Mouse (Mus musculus): ENCODE data around the gene Dhx16. TPM values are rescaled to one million over a fixed set of nuclear protein-coding genes. Genes with fewer than 3 reads are reported as not detected.

Gene Dhx16
- polyA plus RNA-seq, 1 experiment from 2014 or later, result 42.1 TPM

DNA sequence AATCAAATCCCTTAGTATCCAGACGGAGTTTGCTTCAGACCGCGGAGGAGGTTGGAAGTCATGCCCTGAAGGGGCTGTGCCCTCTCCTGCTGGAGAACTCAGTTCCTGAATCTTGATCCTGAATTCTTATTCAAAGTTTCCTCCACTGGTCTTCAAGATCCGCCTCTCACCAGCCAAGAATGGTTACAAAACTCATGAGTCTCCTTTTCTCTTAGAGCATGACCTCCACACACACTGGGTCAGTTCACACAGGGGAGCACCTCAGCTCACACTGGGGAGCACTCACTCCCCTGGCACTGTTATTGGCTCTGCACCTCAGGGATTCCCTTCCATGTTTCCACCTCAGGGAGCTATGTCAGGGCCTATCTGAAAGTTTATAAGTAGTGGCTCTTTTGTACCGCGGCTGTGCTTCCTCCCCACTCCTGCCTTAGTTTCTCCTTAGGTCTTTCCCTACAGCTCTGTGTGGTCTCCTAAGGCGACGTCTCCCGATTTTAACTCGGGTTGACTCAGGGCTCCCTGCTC, 14.7 kb upstream of the Dhx16 start:
- Histone ChIP-seq H3K4me2 (peak overlapping the region; percentile 90), H3K9ac (peak overlapping the region; percentile 79), H3K36me3 (no peaks in the 10 kb centered on the region), H3K9me3 (no peaks in the 10 kb centered on the region), H3K27me3 (no peaks in the 10 kb centered on the region), H3K27ac (peak overlapping the region; percentile 99), H3K4me3 (peak overlapping the region; percentile 73), H3K4me1 (peaks cover 42% of the 10 kb centered on the region)
- 22% methylated on average over 10 of the region's 10 CpGs for WGBS
- ATAC-seq (ENCODE audit: borderline replicate concordance, extremely low read depth, low FRiP score, low TSS enrichment), result no peak

DNA sequence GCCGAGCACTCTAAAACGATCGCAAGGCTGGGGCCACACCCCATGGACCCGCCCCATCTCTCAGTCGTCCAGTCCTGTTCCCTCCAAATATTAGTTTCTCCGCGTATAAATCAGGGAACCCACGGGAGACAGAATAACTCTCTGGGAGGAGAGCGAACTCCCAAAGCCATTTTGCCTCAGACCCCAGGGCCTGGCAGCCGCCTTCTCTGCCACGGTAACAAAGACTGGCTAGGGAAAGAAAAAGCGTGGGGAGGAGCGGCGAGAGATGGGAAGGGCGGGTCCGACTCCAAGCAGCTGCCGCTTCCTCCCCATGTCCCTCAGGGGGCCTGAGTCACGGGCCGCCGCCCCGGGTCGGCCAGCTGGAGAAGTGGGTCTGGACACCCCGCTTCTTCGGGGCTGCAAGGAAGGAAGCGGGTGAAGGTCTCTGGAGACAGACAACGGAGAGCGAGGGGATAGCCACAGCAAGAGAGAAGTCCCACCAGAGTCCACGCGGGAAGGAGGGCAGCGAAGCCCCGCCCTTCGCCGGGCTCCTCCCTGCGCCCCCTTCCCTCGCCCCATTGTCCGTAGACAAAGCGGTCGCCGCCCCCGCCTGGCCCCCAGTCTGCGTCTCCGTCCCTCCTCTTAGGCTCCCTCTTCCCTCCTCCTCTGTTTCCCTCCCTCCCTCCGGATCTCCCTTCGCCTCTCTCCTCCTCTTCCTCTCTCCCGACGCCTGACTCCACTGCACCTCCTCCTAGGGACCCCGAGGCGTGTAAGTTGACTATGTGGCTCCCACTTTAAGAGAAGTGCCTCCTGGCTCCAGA, 13.9 kb upstream of the Dhx16 start, which contains the start of gene Ppp1r18:
Ppp1r18 (plus strand) TSS at position 113 of the 800 bp plus-strand sequence.
- Histone ChIP-seq H3K4me1 (peaks cover 48% of the 10 kb centered on the region), H3K27ac (peak within 1 kb of the TSS; percentile 99), H3K4me3 (peak within 1 kb of the TSS; percentile 73), H3K27me3 (no peaks in the 10 kb centered on the region), H3K36me3 (no peaks in the 10 kb centered on the region), H3K4me2 (peak within 1 kb of the TSS; percentile 90), H3K9ac (peak within 1 kb of the TSS; percentile 79), H3K9me3 (no peaks in the 10 kb centered on the region)
- WGBS, result under 1% methylated on average over 48 of the region's 48 CpGs
- peak; percentile 73 for ATAC-seq (ENCODE audit: borderline replicate concordance, extremely low read depth, low FRiP score, low TSS enrichment)

DNA sequence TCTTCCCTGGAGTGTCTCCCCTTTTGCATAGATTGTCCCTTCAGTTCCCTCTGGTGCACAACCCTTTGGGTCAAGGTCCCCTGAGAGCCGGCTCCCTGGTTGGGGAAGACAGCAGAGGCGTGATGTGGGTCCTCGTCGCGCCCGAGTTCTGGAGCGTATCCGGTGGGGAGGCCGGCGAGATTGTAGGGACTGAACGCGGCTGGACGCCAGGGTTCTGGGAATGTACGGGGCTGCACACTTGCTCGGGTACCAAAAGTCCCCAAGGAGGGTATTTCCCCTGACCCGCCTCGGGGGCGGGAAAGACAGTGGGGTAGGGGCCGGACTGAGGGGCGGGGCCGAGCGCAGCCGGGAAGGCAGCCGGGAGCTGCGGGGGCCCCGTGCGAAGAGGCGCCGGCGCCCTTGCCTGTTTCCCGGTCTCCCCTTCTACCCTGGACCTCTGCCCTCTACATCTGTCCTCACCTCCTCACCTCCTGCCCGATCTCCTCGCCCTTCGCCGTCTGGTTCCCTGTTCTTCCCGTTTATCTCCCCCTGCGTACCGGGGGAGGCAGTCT, 13.3 kb upstream of the Dhx16 start:
- peak overlapping the region; percentile 79 for H3K9ac ChIP-seq
- ATAC-seq (ENCODE audit: borderline replicate concordance, extremely low read depth, low FRiP score, low TSS enrichment), result peak; percentile 66
- H3K27ac ChIP-seq, result peak overlapping the region; percentile 99
- H3K27me3 ChIP-seq, result no peaks in the 10 kb centered on the region
- H3K4me1 ChIP-seq, result peaks cover 47% of the 10 kb centered on the region
- under 1% methylated on average over 38 of the region's 38 CpGs for WGBS
- peak overlapping the region; percentile 90 for H3K4me2 ChIP-seq
- no peaks in the 10 kb centered on the region for H3K9me3 ChIP-seq
- H3K4me3 ChIP-seq, result peak overlapping the region; percentile 73
- peaks cover 4% of the 10 kb centered on the region for H3K36me3 ChIP-seq

DNA sequence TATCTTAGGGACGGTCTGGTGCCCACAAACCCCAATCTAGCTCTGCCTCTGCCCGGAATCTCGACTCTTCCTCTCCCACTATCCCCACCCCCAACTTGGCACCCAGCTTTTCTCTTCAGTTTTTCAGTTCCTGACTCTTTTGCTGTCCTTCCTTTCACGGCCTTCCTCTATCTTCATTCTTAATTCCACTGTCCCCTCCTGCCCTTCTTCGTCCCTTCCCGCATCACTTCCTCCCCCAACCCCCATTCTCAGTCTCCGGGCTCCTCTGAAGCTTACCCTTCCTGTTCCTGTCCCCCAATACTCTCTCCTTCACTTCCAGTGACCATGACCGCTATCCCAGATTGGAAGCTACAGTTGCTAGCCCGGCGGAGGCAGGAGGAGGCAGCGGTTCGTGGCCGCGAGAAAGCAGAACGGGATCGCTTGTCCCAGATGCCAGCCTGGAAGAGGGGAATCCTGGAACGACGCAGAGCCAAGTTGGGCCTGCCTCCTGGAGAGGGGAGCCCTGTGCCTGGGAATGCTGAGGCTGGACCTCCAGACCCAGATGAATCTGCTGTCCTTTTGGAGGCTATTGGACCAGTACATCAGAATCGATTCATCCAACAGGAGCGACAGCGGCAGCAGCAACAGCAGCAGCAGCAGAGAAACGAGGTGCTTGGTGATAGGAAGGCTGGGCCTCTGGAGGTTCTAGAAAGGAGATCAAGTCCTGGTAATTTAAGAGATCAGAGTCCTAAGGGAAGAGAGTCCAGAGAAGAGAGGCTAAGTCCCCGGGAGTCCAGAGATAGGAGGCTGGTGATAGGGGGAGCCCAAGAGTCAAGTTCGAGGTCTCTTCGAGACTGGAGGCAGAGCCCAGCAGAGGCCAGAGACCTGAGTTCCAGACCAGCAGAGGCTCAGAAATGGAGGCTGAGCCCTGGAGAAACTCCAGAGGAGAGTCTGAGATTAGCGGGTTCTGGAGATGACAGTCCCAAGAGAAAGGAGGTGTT, 12.4 kb upstream of the Dhx16 start:
- Histone ChIP-seq H3K36me3 (peaks cover 5% of the 10 kb centered on the region), H3K4me2 (peak overlapping the region; percentile 90), H3K9ac (peak overlapping the region; percentile 79), H3K4me1 (peaks cover 46% of the 10 kb centered on the region), H3K9me3 (no peaks in the 10 kb centered on the region), H3K27me3 (no peaks in the 10 kb centered on the region), H3K27ac (peak overlapping the region; percentile 99), H3K4me3 (peak overlapping the region; percentile 73)
- no peak for ATAC-seq (ENCODE audit: borderline replicate concordance, extremely low read depth, low FRiP score, low TSS enrichment)
- 4% methylated on average over 26 of the region's 26 CpGs for WGBS

DNA sequence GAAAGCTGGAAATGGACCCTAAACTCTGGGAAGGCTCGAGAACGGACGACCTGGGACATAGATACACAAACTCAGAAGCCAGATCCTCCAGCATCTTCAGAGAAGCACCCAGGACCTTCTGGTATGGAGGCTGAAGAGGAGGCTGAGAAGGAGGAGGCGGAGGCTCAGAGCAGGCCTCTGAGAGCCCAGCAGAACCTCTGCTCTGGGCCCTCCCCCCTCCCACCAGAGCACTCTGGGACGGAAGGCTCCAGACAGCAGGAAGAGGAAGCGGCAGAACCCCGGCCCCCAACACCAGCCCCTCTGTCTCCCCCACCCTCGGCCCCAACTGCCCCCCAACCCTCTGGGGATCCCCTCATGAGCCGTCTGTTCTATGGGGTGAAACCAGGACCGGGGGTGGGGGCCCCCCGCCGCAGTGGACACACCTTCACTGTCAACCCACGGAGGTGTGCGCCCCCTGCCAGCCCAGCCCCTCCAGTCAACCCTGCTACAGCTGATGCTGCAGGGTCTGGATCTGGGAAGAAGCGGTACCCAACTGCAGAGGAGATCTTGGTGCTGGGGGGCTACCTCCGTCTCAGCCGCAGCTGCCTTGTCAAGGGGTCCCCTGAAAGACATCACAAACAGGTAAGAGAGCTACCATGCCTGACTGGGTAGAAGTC, 11.3 kb upstream of the Dhx16 start:
- no peak for ATAC-seq (ENCODE audit: borderline replicate concordance, extremely low read depth, low FRiP score, low TSS enrichment)
- WGBS, result 17% methylated on average over 17 of the region's 17 CpGs
- Histone ChIP-seq H3K36me3 (peaks cover 5% of the 10 kb centered on the region), H3K4me2 (peak overlapping the region; percentile 90), H3K4me3 (peak overlapping the region; percentile 73), H3K27ac (peak overlapping the region; percentile 99), H3K9me3 (no peaks in the 10 kb centered on the region), H3K27me3 (no peaks in the 10 kb centered on the region), H3K4me1 (peaks cover 52% of the 10 kb centered on the region), H3K9ac (peak overlapping the region; percentile 79)

DNA sequence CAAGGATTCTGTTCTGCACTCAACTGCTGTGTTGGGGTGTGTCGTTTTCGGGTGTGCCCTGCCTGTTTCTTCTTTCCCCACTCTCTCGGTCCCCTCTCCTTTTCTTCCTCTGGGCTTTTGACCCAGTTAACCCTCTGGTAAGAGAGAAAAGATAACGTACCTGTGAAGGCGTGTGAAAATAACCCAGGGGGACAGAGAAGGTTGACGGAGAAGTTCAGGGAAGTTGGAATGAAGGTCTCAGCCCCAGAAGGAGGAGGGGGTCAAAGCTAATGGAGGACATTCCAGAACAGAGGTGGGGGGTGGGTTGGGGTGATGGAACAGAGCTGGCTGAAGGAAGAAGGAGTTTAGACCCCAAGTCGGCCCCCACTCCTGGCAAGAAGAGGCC, 10.7 kb upstream of the Dhx16 start:
- ATAC-seq (ENCODE audit: borderline replicate concordance, extremely low read depth, low FRiP score, low TSS enrichment), result no peak
- no peaks in the 10 kb centered on the region for H3K9me3 ChIP-seq
- H3K27ac ChIP-seq, result peak overlapping the region; percentile 99
- H3K4me1 ChIP-seq, result peaks cover 57% of the 10 kb centered on the region
- peak overlapping the region; percentile 90 for H3K4me2 ChIP-seq
- peaks cover 6% of the 10 kb centered on the region for H3K36me3 ChIP-seq
- WGBS, result 2% methylated on average over 7 of the region's 7 CpGs
- peak overlapping the region; percentile 73 for H3K4me3 ChIP-seq
- H3K9ac ChIP-seq, result peak overlapping the region; percentile 79
- no peaks in the 10 kb centered on the region for H3K27me3 ChIP-seq

DNA sequence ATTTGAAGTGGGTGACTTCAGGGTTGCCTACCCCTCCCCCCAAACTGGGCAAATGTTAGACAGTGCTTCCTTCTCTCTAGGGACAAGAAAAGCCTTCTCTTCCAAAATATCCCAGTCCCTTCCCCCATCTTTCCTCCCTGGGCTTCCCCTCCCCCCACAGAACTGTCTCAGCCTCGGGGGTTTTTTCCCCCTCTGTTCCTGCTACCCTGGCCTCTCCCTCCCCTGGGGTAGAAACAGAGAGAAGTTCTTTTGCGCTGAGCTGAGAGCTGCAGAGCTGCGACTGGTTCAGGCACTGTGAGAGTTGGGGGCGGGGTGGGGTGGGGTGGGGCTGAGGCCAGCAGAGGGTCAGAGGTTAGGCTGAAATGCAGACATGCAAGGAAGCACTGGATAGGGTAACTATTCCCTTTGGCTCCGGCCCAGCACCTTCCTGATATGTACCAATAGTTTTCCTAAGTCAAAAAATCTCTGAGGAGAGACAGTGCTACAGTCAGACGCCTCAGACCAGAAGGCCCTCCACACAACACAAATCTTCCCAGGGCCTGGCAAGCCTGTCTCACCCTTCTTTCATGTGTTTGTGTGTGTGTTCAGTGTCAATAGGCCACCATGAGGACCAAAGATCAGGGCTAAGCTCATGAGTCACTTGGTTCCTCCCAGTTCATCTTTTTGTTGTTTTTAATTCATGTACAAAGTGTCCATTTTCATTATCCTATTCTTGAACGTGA, 10.1 kb upstream of the Dhx16 start:
- Histone ChIP-seq H3K4me1 (peaks cover 56% of the 10 kb centered on the region), H3K36me3 (peaks cover 11% of the 10 kb centered on the region), H3K4me3 (peak overlapping the region; percentile 73), H3K9me3 (no peaks in the 10 kb centered on the region), H3K27ac (peak overlapping the region; percentile 99), H3K27me3 (no peaks in the 10 kb centered on the region), H3K4me2 (peak overlapping the region; percentile 90), H3K9ac (peak overlapping the region; percentile 79)
- WGBS, result under 1% methylated on average over 7 of the region's 7 CpGs
- ATAC-seq (ENCODE audit: borderline replicate concordance, extremely low read depth, low FRiP score, low TSS enrichment), result 0 out of 2 replicates have a peak, but pooled peaks have one; percentile 4

DNA sequence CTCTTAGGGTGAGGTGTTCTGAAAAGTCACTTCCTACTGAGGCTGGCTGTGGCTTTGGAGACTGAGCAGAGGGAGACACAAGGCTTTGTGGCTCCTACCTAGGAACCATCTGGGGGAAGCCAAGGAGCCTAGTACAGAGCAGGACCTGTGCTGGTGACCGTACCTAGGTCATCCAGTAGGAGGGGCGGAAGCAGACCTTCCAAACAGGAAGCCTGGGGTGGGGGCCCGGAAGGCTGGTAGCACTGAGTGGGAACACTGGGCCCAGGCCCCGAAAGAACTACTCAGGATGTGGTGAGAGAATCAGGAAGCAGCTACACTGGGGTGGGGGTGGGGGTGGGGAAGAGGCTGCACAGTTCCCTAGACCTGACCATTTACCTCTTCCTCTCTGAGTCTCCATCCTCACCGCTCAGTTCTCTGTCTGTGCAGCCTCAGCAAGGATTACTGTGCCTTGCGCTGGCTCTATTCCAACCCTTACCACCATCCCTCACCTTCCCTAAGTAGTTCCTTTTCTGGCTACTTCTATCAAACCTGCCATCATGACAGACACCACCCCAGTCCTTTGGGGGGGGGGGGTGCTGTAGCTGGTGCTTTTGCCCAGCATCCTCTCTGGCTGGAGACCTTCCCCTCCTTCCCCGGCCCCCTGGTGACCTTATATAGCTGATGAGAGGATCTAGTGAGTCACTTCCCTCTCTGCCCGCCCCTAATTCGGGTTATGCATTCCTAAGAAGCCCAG, 9.3 kb upstream of the Dhx16 start:
- H3K4me1 ChIP-seq, result peaks cover 51% of the 10 kb centered on the region
- peak; percentile 9; the same call in 1 of the 2 replicates for ATAC-seq (ENCODE audit: borderline replicate concordance, extremely low read depth, low FRiP score, low TSS enrichment)
- peak overlapping the region; percentile 73 for H3K4me3 ChIP-seq
- 34% methylated on average over 9 of the region's 9 CpGs for WGBS
- no peaks in the 10 kb centered on the region for H3K9me3 ChIP-seq
- peak overlapping the region; percentile 79 for H3K9ac ChIP-seq
- H3K4me2 ChIP-seq, result peak overlapping the region; percentile 90
- H3K27ac ChIP-seq, result peak overlapping the region; percentile 99
- H3K36me3 ChIP-seq, result peaks cover 19% of the 10 kb centered on the region
- no peaks in the 10 kb centered on the region for H3K27me3 ChIP-seq

DNA sequence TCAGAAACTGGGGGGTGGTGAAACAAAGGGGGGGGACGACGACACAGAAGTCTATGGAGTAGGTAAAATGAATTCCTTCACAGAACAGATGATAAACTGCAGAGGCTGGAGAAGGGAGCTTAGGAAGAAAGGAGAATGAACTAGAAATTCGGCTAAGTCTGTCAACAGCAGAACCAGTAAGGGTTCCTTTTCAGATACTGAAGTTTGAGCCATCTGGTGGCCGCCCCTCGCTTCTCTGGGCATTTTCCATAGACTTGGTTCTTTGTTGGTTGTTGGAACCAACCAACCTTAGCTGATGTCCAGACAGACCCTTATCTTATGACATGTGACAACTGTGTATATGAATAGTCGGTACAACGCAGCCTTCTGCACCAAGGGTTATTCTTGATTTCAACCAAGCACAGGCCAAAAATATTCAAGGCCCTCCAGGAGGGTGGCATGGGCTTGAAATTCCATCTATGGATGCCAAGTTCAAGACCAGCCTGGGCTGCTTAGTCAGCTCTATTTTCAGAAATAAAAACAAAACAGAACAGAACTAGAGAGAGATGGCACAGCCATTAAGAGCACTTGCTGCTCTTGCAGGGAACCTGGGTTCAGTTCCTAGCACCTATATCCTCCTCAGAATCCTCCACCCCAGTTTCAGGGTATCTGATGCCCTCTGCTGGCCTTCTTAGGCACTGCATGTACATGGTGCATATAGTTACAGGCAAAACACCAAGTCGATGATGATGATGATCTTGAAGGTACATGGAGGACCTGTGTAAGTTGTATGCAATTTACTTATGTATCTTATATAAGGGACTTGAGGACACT, 8.5 kb upstream of the Dhx16 start:
- H3K9me3 ChIP-seq, result no peaks in the 10 kb centered on the region
- H3K4me2 ChIP-seq, result peak overlapping the region; percentile 90
- peak overlapping the region; percentile 79 for H3K9ac ChIP-seq
- H3K36me3 ChIP-seq, result peaks cover 24% of the 10 kb centered on the region
- H3K27me3 ChIP-seq, result no peaks in the 10 kb centered on the region
- no peak for ATAC-seq (ENCODE audit: borderline replicate concordance, extremely low read depth, low FRiP score, low TSS enrichment)
- H3K4me1 ChIP-seq, result peaks cover 51% of the 10 kb centered on the region
- peak overlapping the region; percentile 73 for H3K4me3 ChIP-seq
- peak overlapping the region; percentile 99 for H3K27ac ChIP-seq
- 68% methylated on average over 8 of the region's 8 CpGs for WGBS

Data from lung, embryonic 15.5 days (tissue).